Mouse (Mus musculus) layer of hippocampus, adult 9-11 months (tissue): Measurements from ENCODE around the gene Ppp1r9a.

Experiments
- DNase-seq: peaks from one replicate; pipeline ENCODE4 v3.0.0; 2022

Ppp1r9a gene

DNA sequence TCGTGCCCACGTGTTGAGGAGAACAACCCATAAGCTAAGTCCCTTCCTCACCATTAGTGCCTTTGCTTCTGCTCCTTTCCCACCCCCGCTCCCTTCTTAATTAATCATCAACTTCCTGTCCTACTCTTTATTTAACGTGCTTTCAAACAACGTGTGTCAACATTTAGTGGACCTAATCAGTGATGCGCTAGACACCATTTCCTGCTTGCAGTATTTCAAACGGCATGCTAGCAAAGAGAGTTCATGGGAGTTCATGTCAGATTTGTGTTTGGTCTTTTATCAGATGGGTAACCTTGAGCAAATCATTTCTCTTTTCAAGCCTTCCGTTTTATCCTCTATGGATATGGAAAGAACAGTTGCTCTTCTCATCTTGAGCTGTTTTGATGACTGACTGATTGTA lies 210.4 kb downstream of the Ppp1r9a start:
- DNase-seq = no peak

DNA sequence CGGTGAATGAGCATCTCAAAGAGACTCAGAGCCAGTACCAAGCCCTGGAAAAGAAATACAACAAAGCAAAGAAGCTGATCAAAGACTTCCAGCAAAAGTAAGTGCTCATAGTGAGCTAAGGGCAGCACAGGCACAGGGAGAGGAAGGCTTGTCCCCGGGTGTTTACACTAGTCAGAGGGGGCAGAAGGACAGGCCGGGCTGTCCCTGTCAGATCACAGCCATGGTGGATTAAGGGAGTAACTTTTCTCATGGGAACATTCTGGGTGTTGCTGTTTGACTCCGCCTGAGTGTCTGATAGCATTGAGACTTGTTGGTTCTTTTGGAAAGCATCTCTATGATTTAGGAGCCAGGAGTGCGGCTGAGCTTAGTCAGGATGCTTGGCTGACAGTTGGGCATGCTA lies 211.0 kb downstream of the Ppp1r9a start:
- no peak for DNase-seq

DNA sequence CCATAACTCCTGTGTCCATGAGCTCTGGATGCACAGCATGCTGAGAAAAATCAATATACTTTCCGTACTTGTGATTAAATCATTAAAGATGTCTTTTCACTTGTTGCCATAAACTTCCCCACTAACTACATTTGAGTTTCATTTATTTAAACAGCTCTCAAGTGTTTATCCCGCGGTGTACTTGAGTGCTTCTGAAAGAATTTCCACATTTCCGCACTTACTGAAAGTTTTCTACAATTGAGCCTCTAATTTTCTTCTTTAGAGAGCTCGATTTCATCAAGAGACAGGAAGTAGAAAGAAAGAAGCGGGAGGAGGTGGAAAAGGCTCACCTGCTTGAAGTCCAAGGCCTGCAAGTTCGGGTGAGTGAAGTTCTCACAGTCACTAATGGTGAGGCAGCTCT lies 212.1 kb downstream of the Ppp1r9a start:
- no peak for DNase-seq

DNA sequence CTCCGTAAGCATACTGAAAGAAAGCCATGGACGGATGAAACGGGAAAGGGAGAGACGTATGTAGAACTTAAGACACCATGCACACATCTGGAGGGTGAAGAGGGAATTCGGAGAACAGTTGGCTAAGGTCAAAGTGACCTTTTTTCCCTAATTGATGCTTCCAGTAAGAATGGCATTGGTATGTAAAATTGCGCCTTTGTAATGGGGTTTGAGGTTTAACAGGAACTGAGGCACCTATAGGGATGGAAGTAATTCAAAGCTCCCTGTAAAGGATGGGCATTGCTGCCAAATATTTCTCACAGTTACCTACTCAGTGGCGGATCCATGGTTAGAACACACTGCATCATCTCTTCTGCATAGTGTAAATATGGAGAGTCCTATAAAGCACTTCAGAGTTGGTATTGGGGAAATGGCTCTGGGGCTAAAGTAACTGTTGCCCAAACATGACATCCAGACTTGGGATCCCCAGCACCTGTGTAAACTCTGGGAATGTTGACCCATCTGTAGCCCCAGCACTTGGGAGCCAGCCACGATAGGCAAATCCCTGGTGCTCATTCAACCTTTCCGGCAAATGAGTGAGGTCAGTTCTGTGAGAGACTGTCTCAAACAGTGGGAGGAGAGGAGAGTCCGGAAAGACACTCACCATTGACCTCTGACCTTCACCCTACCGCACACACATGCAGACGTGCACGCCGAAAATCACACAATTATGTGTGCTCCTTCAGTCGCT lies 216.6 kb downstream of the Ppp1r9a start:
- DNase-seq = no peak

DNA sequence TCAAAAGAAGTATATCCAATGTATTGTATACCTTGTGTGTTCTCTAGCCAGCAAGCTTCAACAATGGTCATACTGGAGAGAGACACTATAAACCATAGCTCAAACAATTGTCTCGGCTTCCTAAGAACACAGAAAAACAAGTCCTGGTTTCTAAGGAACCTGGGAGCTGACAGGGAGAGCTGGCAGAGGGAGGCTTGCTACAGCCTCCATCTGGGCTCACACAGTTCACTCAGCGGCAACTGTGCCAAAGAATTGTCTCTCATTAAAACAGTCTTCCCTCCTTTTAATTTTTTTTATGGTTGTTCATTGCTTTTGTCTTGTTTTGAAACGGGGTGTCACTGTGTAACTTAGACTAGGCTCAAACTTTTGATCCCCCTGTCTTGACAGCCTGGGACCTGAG lies 217.5 kb downstream of the Ppp1r9a start:
- no peak for DNase-seq

DNA sequence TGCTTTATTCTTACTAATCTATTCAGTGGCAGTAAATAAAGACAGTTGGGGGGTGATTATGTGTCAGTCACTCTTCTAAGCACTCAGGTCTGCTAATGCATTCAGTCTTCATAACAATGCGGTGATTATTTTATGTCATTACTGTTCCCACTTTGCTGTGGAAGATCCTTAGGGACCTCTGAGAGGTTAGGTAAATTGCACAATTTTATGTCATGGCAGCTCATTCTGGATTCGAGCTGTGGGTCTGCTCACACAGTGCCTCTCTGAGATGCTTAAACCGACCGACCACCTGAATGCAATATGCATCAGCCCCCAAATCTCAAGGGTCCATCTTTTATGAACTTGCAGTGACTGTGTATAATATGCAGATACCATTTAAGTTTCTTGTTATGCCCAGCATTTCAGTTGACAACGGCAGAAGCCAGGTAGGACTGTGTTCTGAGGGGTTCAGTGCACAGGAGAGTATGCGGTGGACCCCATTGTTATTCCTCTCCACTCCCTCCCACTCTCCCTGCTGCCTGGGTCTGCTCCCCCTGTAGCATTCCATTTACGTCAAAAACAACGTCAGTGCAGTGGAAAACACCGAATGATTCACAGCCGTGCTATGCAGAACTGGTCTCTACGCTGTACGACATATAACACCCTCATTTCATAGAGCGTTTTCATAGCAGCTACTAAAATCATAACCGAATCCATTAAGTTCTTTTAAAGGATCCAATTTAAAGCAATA lies 226.8 kb downstream of the Ppp1r9a start:
- DNase-seq = no peak

DNA sequence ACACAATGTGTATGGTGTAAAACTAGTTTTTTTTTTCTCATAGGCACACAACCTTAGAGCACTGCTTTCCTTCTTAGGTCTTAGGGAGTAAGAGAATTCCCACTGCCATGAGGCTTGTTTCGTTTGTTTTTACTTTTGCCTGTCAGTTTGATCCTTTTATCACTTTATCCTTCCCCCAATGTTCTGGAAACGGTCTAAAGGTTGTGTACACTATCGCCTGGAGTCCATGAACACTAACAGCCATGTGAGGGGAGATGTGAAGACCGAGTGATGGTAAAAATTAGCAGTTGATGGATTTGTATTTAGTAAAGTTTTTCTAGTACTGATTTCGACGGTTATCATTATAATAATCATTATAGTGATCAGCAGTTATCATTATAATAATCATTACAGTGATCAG lies 232.3 kb downstream of the Ppp1r9a start:
- no peak for DNase-seq

DNA sequence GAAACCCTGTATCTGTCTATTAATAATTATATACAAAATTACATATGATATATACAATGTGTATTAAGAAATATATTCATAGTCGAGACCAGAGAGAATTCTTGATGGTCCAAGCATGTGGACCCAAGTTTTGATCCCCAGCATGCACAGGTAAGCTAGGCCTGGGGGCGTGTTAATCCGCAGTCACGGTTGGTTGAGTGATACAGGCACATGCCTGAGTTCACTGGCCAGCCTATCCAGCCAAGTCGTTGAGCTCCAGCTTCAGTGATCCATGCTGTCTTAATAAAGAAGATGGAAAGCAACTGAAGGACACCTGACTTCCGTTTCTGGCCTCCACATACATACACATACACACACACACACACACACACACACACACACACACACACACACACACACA lies 233.3 kb downstream of the Ppp1r9a start:
- DNase-seq = no peak

DNA sequence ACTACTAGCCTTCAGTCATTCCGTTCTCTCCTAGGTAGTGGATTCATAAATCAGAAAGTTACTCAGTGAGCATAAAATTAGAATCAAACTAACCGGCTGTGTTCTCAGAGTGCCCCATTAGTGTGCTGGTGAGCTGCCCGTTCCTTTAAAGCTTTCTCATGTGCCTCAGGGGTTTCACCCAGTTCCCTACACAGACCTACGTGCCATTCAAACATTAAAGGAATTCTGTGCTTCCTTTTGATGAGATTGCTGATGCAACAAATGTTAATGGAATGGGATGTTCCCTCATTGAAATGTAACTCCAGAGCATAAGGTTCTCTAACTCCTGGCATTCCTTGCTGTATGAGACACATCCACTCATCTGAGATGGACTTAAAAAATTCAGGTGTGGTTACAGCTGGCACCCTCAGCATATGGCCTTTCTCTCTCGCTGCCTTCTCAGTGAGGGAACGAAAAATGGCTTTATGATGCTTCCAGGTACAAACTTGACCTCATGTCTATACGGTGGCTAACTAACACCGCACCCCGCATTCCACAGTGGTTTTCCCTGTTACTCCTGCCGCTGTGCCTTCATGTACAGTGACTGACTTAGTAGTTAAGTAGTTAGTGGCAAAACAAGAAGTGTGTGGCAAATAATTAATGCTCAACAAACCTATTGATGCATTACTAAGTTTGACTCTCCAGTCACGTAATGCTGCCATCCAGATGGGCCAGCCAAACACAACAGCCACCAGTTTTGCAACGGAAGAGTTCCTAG lies 236.3 kb downstream of the Ppp1r9a start:
- DNase-seq = no peak

DNA sequence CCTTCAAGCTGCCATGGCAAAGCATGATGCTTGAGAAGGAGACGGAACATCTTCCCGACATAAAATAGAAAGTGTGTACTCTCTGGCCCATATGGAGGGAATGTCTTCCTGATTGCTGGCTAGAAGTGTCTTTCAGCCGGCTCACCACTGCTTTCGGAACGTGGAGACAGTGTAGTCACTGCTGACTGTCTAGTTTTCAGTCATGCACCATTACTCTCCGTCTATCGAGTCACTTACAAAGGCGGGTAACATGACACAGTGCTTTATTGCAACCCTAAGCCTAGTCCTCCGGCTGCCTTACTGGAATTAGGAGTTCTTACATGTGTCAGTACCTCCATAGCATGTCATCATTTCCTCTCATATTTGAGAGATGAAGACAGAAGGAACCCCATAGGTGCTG lies 236.9 kb downstream of the Ppp1r9a start:
- no peak for DNase-seq

DNA sequence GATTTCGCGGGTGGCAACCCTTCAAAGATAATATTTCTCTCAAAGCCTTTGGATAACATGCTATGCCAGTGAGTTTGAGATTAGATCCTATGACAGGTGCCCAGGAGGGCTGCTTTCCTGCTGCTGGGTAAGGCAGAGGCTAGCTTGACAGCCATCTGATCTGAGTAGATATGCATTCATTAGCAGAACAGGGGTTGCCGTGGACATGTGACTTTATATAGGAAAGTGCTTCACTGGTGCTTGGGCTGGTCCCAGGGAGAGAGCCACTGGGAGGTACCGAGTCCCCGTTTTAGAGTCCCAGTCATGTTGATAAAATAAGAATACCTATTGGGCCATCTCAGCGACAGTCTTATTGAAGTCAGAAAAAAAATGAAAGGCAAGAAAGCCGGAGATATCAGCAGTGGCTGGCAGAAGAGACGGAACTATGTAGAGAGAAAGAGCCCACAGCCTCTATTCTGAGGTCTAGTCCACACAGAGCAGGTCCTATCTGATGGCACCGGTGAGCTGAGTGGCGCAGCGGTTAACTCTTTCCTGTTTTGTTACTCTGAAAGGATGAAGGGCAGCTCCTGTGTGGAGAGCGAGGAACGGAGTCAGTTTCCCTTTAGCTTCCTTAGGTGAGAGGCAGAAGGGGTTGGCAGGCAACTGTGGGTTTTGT lies 244.9 kb downstream of the Ppp1r9a start:
- no peak for DNase-seq

DNA sequence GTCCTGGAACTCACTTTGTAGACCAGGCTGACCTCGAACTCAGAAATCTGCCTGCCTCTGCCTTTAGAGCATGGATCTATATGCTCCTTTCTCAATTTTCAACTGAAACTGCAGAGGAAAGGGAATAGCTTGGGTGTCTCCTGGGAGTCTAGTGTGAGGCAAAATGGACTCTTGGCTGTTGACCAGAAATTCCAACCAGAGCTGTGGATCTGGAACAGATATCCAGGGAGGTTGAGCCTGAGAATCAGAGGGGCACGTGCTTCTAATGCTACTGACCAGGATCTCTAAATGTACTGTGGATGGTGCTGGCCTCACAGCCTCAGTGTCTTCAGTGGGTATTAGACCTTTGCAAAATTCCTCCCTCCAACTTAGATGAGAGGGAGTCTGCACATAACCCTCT lies 247.2 kb downstream of the Ppp1r9a start:
- DNase-seq = no peak

DNA sequence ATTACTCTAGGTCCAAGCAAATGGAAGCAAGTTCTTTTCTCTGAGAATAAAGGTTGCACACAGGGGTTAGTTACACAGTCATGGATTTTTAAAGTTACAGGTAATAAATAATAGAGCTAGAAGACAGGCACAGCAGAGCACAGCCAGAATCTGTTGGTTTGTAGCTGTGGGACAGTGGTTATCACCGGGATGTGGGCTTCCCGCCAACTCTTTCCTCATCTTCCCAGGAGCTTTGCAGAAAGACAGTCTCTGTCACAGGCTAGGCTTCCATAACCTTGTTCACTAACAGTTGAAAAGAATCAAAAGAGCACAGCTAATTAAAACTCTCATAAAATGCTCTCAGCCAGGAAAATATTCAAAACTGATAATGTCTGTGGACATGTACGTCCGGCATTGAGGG lies 248.5 kb downstream of the Ppp1r9a start:
- no peak for DNase-seq

DNA sequence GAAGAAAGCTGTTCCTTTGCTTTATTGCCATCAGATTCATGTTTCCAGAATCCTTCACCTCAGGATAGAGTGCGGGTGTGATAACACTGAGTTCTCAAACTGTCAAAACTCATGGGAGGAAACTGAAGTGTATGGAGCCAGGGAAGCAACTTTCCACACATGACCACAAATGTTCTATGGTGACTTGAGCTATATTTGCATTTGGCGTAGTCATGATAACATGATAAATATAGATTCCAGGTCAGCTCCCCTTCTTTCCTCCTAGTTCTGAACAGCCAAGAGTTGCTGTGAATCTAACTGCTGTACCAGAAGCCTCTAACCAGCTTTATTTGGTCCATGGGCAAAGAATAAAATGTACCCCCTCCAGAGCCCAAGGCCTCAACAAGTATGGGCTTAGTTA lies 249.5 kb downstream of the Ppp1r9a start:
- no peak for DNase-seq

DNA sequence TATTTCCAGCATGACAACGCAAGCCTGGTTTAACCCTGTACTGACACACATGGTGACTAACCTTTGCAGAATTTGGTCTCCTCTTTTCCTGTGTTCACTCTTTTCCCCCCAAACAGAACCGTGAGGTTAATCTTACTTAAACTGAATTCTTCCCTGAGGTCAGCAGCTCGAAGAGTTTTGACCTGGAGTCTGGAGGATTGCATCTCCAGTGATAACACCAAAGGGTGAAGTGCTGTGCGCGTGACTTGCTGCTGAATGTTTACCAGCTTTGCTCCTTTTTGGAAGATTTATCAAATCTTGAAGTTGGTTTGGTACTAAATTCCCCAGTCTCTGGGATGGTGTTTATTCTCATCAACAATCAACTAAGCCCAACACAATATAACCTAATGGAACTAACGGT lies 252.1 kb downstream of the Ppp1r9a start:
- DNase-seq = no peak

DNA sequence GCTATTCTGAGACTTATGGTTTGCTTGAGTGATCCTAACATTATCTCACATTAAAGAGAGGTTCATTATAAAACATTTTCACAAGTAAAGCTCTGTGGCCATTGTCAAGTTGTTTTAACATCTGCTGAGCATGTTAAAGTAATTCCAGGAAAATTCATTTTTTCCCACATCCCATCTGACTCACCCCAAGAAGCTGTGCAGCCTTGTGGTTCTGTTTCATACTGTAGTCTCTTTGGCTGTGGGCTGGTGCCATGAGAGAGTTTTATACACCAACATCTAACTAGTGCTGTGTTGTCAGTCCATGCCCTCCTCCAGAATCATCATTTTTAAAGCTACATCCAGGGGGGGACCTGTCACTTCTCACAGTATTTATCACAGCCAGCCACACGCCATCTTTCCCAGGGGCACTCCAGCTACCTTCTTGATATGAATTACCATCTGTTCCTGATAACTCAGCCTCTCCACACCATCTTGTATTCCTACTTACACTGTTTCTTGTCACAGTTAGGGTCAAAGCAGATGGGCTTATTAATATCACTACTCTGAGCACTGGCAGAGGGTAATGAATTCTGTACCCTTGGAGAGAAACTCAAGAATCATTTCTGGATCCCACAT lies 252.7 kb downstream of the Ppp1r9a start:
- DNase-seq = no peak

DNA sequence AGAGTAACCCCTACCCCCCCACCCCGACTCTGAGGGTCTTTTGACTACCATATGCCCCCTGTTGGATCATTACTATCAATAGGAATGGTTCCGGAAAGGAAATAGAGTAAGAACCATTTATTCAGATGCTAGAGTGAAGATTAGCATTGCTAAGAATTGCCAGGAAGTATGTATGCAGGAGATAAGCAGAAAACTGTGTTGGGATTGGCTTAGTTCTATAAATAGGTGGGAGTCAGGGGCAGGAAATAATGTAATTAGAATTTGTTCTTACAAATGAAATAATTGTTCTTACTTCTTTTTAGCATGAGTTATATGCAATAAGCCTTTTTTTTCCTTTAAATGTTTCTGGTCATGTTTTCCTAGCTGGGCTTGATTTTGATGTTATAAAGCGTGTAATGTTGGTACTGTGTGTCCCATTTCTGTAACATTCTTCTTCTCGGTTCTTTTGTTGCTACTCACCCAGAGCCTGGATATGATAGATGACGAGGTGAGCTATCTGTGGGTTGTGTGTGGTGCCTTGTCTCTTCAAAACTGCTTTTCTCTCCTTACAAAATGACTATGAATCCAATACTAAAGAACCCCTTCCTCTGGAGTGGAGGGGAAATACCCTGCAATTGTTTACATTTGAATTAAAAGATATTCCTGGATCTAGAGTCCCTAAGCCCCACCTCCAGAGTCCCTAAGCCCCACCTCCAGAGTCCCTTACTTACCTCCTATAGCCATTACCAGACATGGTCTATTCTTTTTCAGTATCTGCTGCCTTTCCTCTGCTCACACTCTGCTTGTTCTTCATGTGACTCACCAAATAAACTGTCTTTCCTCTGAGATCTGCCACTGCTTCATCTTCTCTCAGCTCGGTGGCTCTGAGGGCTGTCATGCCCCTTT lies 254.1 kb downstream of the Ppp1r9a start:
- DNase-seq = no peak

DNA sequence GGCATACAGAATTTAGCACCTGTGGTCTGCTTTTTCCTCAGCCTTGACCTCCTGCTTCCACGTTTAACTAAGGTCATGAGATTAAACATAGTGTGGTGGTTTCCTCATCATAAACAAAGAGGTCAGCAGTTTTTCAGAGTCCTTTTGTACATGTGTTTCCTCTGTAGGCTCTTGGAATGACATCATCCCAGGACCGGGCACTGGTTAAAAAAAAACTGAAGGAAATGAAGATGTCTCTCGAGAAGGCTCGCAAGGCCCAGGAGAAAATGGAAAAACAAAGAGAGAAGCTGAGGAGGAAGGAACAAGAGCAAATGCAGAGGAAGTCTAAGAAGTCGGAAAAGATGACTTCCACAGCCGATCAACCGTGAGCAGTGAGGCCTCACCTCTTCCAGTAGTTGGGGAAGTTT lies 256.7 kb downstream of the Ppp1r9a start:
- DNase-seq = no peak

DNA sequence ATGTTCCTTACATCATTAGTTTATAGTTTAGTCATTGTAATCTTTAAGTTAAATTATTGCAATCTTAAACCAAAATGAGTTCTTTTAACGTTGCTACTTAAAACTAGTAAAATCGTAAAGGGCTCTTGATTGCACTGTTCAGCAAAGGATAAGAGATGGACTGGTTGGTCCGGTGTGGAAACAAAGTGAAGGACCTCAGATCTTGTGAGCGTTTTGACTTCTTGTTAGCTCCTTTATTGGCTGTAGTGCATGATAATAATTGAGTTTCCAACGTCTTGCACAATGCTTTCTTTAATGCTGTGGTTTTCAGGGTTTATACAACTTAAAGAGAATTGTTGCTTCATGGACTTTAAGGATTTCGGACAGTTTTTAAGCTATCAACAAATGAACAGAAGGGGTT lies 259.3 kb downstream of the Ppp1r9a start:
- DNase-seq = no peak

DNA sequence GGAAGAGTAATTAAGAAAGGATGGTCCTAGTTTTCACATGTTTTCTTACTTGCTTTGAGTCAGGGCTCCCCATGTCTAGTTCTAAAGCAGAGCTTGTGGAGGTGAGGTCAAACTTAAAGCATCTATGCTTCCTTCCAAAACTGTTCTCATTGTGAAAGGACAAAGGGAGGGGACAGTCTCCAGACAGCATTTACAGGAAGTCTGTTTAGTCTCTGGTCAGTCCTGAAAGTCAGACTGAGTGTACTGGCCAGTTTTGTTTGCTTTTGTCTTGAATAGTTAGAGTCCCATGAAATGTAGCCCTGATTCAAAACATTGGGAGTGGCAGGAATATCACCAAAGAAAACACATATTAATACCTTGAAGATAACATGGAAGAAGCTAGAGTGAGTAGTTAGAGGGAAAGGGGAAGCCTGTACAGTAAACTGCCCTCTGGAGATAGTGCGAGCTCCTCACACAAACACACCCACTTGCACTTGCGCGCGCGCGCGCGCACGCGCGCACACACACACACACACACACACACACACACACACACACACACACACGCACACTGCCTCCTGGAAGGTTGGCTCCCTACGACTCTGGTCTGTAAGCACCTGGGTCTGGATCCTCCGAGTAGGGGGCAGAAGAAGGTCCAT lies 260.9 kb downstream of the Ppp1r9a start:
- no peak for DNase-seq

DNA sequence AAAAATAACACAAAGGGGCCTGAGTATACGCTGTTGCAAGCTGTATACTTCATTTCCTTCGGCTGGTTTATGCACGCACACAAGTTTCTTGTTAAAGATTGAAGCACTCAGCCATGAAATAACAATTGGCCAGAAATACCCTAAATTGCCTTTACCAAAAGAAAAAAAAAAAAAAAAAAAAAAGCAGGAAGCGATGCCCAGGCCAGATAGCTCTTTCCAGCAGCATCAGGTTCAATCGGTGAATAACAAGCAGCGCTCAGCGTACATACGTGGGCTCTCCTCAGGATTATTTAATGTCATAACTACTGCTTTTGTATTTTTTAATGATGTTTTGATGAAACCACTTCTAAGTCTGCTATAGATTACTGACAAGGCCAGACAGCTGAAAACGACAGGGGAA lies 262.1 kb downstream of the Ppp1r9a start:
- DNase-seq = no peak
